Mouse (Mus musculus) activated CD4-positive, CD25-positive, alpha-beta regulatory T cell (primary cell): ENCODE data around the gene Majin. TPM values are rescaled to one million over a fixed set of nuclear protein-coding genes. Genes with fewer than 3 reads are reported as not detected.

Source experiments
- polyA plus RNA-seq, 2 experiments: library from polyadenylated mRNA; unstranded; fragments of 100-300 nt; shearing (Covaris generic); gene quantifications; one replicate each; pipeline ENCODE4 v1.2.1; 2017

Gene Majin
- not detected for polyA plus RNA-seq

GRCm38 (mm10) chr19:6184131-6184530 lies at the start of gene Majin:
Gene Majin (plus strand): TSS chr19:6184388.

GRCm38 (mm10) chr19:6140678-6141393 lies 43.4 kb upstream of the Majin start, which contains the start of gene Batf2:
Gene Batf2 (plus strand): TSS chr19:6140983.

GRCm38 (mm10) chr19:6141394-6141749 lies 42.8 kb upstream of the Majin start, which contains the start of gene Arl2:
Gene Arl2 (minus strand): TSS chr19:6141548.

DNA sequence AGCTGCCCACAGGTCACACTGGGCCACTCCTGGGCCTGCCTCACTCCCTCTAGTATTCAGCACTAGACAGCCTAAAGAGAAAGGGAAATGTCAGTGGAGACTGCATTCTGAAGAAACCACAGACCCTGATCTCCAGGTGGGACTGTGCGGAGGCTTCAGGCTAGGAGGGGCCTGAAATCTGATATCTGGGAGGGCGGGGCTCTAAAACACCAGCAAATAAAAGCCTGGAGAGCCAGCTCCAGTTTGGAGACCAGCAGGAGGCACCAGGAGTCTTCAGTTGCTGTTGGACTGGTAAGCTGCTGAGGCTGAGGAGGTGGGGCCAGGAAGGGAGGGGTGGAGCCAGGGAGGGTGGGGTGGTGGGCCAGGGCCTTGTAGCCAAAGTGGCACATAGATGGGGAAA lies 41.9 kb downstream of the Majin start, which contains the start of gene Gpha2:
Gene Gpha2, plus strand, starts transcription at position 246 of the 400 bp plus-strand sequence.

GRCm38 (mm10) chr19:6235084-6236052 lies 51.2 kb downstream of the Majin start, which contains the start of gene Ppp2r5b:
Gene Ppp2r5b (minus strand): TSS chr19:6235872.

DNA sequence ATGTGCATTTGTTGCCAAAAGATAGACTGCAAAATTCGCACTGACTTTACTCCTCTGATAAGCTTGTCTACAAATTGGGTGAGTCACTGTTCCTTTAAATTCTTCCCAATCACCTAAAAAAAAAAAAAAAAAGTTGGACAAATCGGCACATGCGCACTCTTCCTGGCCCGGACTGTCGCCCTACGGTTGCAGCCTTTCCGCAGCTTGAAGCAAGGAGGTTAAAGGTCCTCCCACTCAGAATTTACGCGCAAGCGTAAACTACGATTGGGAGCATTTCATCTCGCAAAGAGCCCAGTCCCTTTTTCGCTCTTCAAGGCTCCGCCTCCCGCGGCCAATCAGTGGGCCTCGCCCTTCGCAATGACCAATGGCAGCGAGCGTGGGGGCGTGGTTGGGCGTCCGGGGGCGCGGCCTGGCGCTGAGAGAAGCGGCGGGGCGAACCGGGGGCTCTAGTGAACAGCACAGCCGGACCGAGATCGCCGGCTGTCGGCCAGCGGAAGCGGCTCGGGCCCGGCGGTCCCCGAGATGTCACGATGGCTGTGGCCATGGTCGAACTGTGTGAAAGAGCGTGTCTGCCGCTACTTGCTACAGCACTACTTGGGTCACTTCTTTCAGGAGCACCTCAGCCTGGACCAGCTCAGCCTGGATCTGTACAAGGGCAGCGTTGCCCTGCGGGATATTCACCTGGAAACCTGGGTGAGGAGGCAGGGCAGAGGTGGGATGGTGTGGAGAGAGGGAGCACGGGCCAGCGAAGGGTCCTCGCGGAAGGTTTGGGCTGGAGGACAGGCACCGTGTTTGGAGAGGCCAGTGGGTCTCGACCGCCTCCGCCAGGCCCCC lies 57.3 kb downstream of the Majin start, which contains the start of gene Atg2a:
Gene Atg2a, plus strand, starts transcription at position 395 of the 834 bp plus-strand sequence.

Other genes starting within 250 kb of the Majin start
- 10 to 100 TPM; 47.2 to 52.6 TPM for gene Pola2, start 220.2 kb upstream of the Majin start, polyA plus RNA-seq
- under 1 TPM in 1 of 2 experiments, not detected in 1; 0.12 TPM for gene Slc22a20, start 198.2 kb upstream of the Majin start, polyA plus RNA-seq
- gene Capn1, start 168.5 kb upstream of the Majin start, polyA plus RNA-seq, result 10 to 100 TPM; 64.7 to 92.5 TPM
- gene Syvn1, start 137.8 kb upstream of the Majin start, polyA plus RNA-seq, result 10 to 100 TPM; 32.0 to 43.8 TPM
- 10 to 100 TPM; 45.2 to 50.7 TPM for gene Mrpl49, start 126.6 kb upstream of the Majin start, polyA plus RNA-seq
- gene Fau, start 126.5 kb upstream of the Majin start, polyA plus RNA-seq, result 1,000 to 10,000 TPM in 1 of 2 experiments, 100 to 1,000 TPM in 1; 813 to 1,285 TPM
- 10 to 100 TPM; 32.8 to 52.1 TPM for gene Znhit2, start 123.2 kb upstream of the Majin start, polyA plus RNA-seq
- gene Tm7sf2, start 116.0 kb upstream of the Majin start, polyA plus RNA-seq, result 10 to 100 TPM; 11.1 to 11.2 TPM
- gene Vps51, start 107.2 kb upstream of the Majin start, polyA plus RNA-seq, result 10 to 100 TPM; 70.2 to 73.2 TPM
- under 1 TPM; 0.31 to 0.42 TPM for gene Tmem262, start 104.4 kb upstream of the Majin start, polyA plus RNA-seq
- gene Gm28374, start 102.1 kb upstream of the Majin start, polyA plus RNA-seq, result 1 to 10 TPM in 1 of 2 experiments, under 1 TPM in 1; 0.45 to 1.5 TPM
- gene Zfpl1, start 99.4 kb upstream of the Majin start, polyA plus RNA-seq, result 10 to 100 TPM; 44.0 to 47.3 TPM
- 10 to 100 TPM in 1 of 2 experiments, 1 to 10 TPM in 1; 9.4 to 10.0 TPM for gene Cdca5, start 99.4 kb upstream of the Majin start, polyA plus RNA-seq
- not detected for gene AC131692.1, start 90.0 kb upstream of the Majin start, polyA plus RNA-seq
- under 1 TPM in 1 of 2 experiments, not detected in 1; 0.18 TPM for gene Naaladl1, start 78.6 kb upstream of the Majin start, polyA plus RNA-seq
- gene Sac3d1, start 65.7 kb upstream of the Majin start, polyA plus RNA-seq, result 10 to 100 TPM; 13.8 to 33.6 TPM
- 10 to 100 TPM; 30.2 to 35.6 TPM for gene Snx15, start 56.1 kb upstream of the Majin start, polyA plus RNA-seq
- gene Batf2, start 43.4 kb upstream of the Majin start, polyA plus RNA-seq, result under 1 TPM in 1 of 2 experiments, not detected in 1; 0.75 TPM
- gene Arl2, start 42.8 kb upstream of the Majin start, polyA plus RNA-seq, result 10 to 100 TPM; 14.8 to 26.8 TPM
- not detected for gene Gpha2, start 42.0 kb downstream of the Majin start, polyA plus RNA-seq
- gene Ppp2r5b, start 51.5 kb downstream of the Majin start, polyA plus RNA-seq, result 10 to 100 TPM; 11.2 to 16.8 TPM
- 10 to 100 TPM; 13.3 to 32.4 TPM for gene Atg2a, start 57.3 kb downstream of the Majin start, polyA plus RNA-seq
- gene Ehd1, start 92.3 kb downstream of the Majin start, polyA plus RNA-seq, result 10 to 100 TPM; 34.9 to 43.9 TPM
- gene Cdc42bpg, start 122.1 kb downstream of the Majin start, polyA plus RNA-seq, result under 1 TPM; 0.20 to 0.64 TPM
- gene Men1, start 150.6 kb downstream of the Majin start, polyA plus RNA-seq, result 10 to 100 TPM; 33.5 to 46.0 TPM
- 100 to 1,000 TPM; 151 to 161 TPM for gene Map4k2, start 156.7 kb downstream of the Majin start, polyA plus RNA-seq
- gene Sf1, start 179.3 kb downstream of the Majin start, polyA plus RNA-seq, result 100 to 1,000 TPM; 191 to 248 TPM
- gene Pygm, start 200.0 kb downstream of the Majin start, polyA plus RNA-seq, result 10 to 100 TPM in 1 of 2 experiments, 1 to 10 TPM in 1; 5.2 to 11.2 TPM
- gene Rasgrp2, start 215.0 kb downstream of the Majin start, polyA plus RNA-seq, result 100 to 1,000 TPM; 164 to 422 TPM
- under 1 TPM; 0.23 to 0.27 TPM for gene Nrxn2, start 234.3 kb downstream of the Majin start, polyA plus RNA-seq